Mouse (Mus musculus): ENCODE data around the gene Phf2. TPM values are rescaled to one million over a fixed set of nuclear protein-coding genes. Genes with fewer than 3 reads are reported as not detected.
"Not testable (repeated sequence)": the region's sequence is repeated elsewhere in the genome, so short reads cannot be mapped to it uniquely, and the experiment has no call there.

Phf2 gene
- total and polyA plus RNA-seq, 2 experiments from 2014 or later = 4.7 to 30.3 TPM

DNA sequence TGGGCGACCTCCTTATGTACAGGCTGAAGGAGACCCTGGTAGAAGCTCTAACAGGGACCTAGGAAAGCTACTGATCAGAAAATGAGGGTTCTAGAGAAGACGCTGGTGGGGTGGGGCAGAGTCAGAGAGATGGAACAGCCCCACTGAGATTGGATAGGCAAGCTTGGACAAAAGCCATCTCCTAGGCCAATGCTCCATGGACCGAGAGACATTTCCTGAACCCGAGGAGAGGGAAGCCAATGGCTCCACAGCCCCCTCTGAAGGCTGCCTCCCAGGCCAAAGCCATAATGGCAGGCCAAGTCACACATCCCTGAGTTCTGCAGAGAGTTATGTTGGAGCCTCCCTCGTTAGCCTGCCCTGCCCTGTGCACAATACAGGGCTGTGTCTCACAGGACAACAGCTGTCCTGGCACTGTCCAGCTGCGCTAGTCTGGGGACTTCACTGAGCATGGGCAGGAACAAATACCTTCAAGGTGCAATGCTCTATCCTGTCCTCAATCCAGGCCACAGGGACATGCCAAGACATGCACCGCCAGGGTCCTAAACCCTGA, 60.6 kb downstream of the Phf2 start:
- H3K27ac ChIP-seq (ENCODE audit: low read depth, low read length) = no peak overlapping the region
- no peaks in the 10 kb centered on the region for H3K27me3 ChIP-seq (ENCODE audit: insufficient read depth, low read length)
- no peak overlapping the region for H3K9ac ChIP-seq
- H3K4me2 ChIP-seq (ENCODE audit: low read depth) = no peak overlapping the region
- H3K9me3 ChIP-seq (ENCODE audit: low read length) = no peaks in the 10 kb centered on the region
- H3K4me1 ChIP-seq (ENCODE audit: insufficient read depth) = no peaks in the 10 kb centered on the region
- no peak for DNase-seq
- TF ChIP-seq CTCF (IDR thresholded peaks at IDR 0.05; ENCODE audit: low read depth) = no peak
- no peak for ATAC-seq
- H3K36me3 ChIP-seq (ENCODE audit: insufficient read depth) = peaks cover 46% of the 10 kb centered on the region
- no peak overlapping the region for H3K4me3 ChIP-seq (ENCODE audit: low read depth, low read length)
- WGBS = 78% methylated on average over 7 of the region's 7 CpGs

DNA sequence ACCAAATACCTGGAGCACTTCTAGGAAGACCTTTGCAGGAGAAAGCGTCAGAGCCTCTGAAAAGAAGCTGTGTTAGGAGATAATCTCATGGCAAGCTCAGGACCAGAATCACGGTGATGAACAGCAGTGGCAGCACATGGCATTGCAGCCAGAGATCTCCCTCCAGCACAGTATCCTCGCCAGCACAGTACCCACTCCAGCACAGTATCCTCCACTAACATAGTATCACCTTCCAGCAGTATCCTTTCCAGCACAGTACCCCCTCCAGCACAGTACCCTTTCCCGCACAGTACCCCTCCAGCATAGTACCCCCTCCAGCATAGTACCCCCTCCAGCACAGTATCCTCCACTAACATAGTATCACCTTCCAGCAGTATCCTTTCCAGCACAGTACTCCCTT, 61.3 kb downstream of the Phf2 start:
- ATAC-seq = peak; percentile 52
- H3K27ac ChIP-seq (ENCODE audit: low read depth, low read length); H3K9ac ChIP-seq; H3K4me2 ChIP-seq (ENCODE audit: low read depth); H3K4me3 ChIP-seq (ENCODE audit: low read depth, low read length); DNase-seq; H3K27me3 ChIP-seq (ENCODE audit: insufficient read depth, low read length); H3K4me1 ChIP-seq (ENCODE audit: insufficient read depth); H3K9me3 ChIP-seq (ENCODE audit: low read length): not testable (repeated sequence)
- H3K36me3 ChIP-seq (ENCODE audit: insufficient read depth) = peaks cover 44% of the 10 kb centered on the region
- WGBS = 81% methylated on average over 4 of the region's 4 CpGs
- peak; percentile 12; the same call in 1 of the 2 replicates for TF ChIP-seq CTCF (IDR thresholded peaks at IDR 0.05; ENCODE audit: low read depth)

DNA sequence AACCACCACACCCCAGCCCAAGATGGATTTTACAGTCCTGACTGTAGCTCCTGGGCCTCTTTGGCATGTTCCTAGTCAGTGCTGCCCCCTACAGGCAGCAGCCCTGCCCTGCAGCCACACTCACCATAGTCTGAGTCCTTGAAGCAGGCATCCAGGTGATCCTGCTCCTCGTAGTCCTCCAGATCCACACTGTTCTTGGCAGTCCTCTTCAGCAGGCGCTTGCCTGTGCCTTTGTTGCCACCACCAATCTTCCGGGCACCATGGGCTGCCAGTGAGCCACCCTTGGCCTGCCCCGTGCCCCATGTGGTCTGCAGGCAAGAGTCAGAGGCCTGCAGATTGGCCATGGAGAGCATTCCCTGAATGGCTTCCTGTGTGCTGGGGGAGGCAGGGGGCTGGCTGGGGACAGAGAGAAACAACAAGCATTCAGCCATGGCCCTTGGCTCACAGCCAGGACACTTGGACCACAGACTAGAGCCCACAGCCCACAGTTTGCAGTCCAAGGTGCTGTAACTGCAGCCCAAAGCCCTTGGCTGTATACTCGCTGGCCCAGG, 63.4 kb downstream of the Phf2 start:
- H3K36me3 ChIP-seq (ENCODE audit: insufficient read depth) = peaks cover 48% of the 10 kb centered on the region
- H3K9ac ChIP-seq = no peak overlapping the region
- no peak overlapping the region for H3K4me2 ChIP-seq (ENCODE audit: low read depth)
- H3K4me3 ChIP-seq (ENCODE audit: low read depth, low read length) = no peak overlapping the region
- peak; percentile 88 for TF ChIP-seq CTCF (IDR thresholded peaks at IDR 0.05; ENCODE audit: low read depth)
- H3K9me3 ChIP-seq (ENCODE audit: low read length) = no peaks in the 10 kb centered on the region
- no peak overlapping the region for H3K27ac ChIP-seq (ENCODE audit: low read depth, low read length)
- 57% methylated on average over 5 of the region's 5 CpGs for WGBS
- ATAC-seq = peak; percentile 54
- peak; percentile 76 for DNase-seq
- no peaks in the 10 kb centered on the region for H3K4me1 ChIP-seq (ENCODE audit: insufficient read depth)
- H3K27me3 ChIP-seq (ENCODE audit: insufficient read depth, low read length) = no peaks in the 10 kb centered on the region

DNA sequence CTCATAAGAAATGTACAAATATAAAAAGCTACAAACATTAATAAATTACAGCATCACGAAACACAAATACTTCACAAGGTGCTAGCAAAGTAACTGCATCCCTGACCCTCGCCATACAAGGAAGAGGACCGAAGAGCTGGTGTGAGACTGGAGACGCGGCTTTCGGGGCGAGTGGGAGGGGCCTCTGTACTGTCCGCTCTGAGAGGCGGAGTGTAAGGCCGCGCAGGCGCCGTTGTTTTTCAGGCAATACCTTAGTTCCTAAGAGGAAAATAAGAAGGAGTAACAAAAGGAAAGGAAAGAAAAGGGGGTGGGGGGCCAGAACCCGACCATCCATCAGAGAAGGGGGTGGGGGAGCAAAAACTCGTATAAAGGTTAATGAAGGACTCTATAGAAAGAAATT, 68.7 kb downstream of the Phf2 start:
- Histone ChIP-seq H3K4me3 (ENCODE audit: low read depth, low read length) (no peak overlapping the region), H3K4me2 (ENCODE audit: low read depth) (no peak overlapping the region), H3K4me1 (ENCODE audit: insufficient read depth) (no peaks in the 10 kb centered on the region), H3K9ac (no peak overlapping the region), H3K27ac (ENCODE audit: low read depth, low read length) (no peak overlapping the region), H3K27me3 (ENCODE audit: insufficient read depth, low read length) (no peaks in the 10 kb centered on the region), H3K36me3 (ENCODE audit: insufficient read depth) (peaks cover 39% of the 10 kb centered on the region), H3K9me3 (ENCODE audit: low read length) (no peaks in the 10 kb centered on the region)
- DNase-seq (no peak), ATAC-seq (no peak)
- WGBS = 43% methylated on average over 15 of the region's 15 CpGs
- no peak for TF ChIP-seq CTCF (IDR thresholded peaks at IDR 0.05; ENCODE audit: low read depth)

DNA sequence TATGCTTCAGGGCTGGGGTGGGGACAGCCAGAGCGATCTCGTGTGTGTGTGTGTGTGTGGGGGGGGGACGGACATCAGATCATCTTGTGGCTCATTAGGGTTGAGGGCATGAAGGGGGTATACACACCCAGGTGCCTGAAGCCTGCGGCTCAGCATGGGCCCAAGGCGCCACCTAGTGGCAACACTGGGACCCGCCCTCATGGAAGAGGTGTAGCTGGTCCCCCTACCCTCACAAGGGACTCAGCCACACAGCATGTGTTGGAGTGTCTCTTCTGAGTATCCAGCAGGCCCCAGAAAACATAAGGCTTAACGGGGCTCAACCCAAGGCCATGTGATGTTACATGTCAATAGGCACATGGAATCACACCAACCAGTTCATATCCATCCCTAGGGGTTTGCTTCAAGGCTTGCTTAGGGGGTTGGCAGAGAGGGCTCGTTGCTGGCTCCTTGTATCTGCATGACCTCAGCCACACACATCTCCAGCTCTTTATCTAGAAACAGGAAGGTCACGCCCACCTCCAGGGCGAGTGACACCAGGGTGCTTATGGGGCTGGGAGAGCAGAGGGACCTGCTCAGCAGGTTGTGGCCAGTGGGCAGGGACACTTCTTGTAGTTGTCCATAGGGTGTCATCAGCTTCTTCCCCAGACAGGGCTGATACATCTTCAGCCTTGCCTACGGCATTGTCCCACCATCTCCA, 69.9 kb downstream of the Phf2 start:
- DNase-seq = peak; percentile 83

DNA sequence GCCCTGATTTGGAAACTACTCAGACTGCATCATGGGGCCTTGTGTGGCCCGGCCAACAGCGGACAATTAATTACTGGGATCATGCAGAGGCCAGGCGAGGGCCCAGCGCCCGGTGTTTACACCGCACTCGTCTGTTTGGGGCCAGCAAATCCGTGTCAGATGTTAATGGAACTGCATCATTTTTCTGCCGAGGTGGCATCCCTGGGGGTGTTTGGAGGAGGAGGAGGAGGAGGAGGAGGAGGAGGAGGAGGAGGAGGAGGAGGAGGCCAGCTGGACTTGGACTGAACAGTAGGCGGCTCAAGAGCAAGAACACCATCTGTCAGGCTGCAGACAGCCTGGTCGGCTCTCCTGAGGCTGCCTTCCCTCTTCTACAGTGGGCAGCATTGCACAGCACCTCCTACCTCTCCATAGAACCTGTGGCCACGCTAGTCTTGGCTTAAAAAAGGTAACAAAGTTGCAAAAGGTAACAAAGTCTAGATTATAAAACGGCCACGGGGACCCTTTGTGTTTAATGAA, 72.6 kb downstream of the Phf2 start:
- WGBS = 39% methylated on average over 14 of the region's 14 CpGs
- no peaks in the 10 kb centered on the region for H3K9me3 ChIP-seq (ENCODE audit: low read length)
- H3K36me3 ChIP-seq (ENCODE audit: insufficient read depth) = peaks cover 13% of the 10 kb centered on the region
- TF ChIP-seq CTCF (IDR thresholded peaks at IDR 0.05; ENCODE audit: low read depth) = no peak
- no peaks in the 10 kb centered on the region for H3K4me1 ChIP-seq (ENCODE audit: insufficient read depth)
- H3K4me2 ChIP-seq (ENCODE audit: low read depth) = no peak overlapping the region
- H3K27me3 ChIP-seq (ENCODE audit: insufficient read depth, low read length) = no peaks in the 10 kb centered on the region
- no peak overlapping the region for H3K4me3 ChIP-seq (ENCODE audit: low read depth, low read length)
- DNase-seq (no peak), ATAC-seq (peak; percentile 36; the same call in 1 of the 2 replicates)
- no peak overlapping the region for H3K9ac ChIP-seq
- no peak overlapping the region for H3K27ac ChIP-seq (ENCODE audit: low read depth, low read length)

More for the DNA sequence above, 69.9 kb downstream of the Phf2 start:
- no peaks in the 10 kb centered on the region for H3K27me3 ChIP-seq (ENCODE audit: insufficient read depth, low read length)
- WGBS = 34% methylated on average over 11 of the region's 11 CpGs
- no peak overlapping the region for H3K27ac ChIP-seq (ENCODE audit: low read depth, low read length)
- H3K9ac ChIP-seq = no peak overlapping the region
- peak; percentile 84 for ATAC-seq
- H3K9me3 ChIP-seq (ENCODE audit: low read length) = no peaks in the 10 kb centered on the region
- peaks cover 37% of the 10 kb centered on the region for H3K36me3 ChIP-seq (ENCODE audit: insufficient read depth)
- no peaks in the 10 kb centered on the region for H3K4me1 ChIP-seq (ENCODE audit: insufficient read depth)
- no peak overlapping the region for H3K4me3 ChIP-seq (ENCODE audit: low read depth, low read length)
- peak; percentile 96 for TF ChIP-seq CTCF (IDR thresholded peaks at IDR 0.05; ENCODE audit: low read depth)
- H3K4me2 ChIP-seq (ENCODE audit: low read depth) = no peak overlapping the region

DNA sequence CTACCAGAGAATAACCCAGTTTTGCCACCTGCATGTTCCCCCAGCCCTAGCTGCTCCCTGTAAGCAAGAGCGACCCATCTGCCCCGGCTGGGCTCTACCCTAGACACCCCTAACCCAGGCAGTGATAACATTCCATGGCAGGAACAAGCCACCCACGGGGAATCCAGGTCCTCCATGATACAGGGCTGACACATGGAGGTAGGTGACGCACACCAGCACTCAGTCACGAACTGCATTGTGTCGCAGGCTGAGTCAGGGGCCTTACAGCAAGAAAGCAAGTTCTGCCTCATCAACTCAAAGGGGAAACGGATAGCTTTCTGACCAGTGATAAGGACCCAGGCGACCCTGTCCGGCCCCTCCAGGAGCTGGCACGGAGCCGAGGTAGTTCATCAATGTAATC, 74.0 kb downstream of the Phf2 start:
- Histone ChIP-seq H3K27ac (ENCODE audit: low read depth, low read length) (no peak overlapping the region), H3K36me3 (ENCODE audit: insufficient read depth) (peaks cover 1% of the 10 kb centered on the region; the same call in 1 of the 2 replicates), H3K9ac (no peak overlapping the region), H3K9me3 (ENCODE audit: low read length) (no peaks in the 10 kb centered on the region), H3K27me3 (ENCODE audit: insufficient read depth, low read length) (no peaks in the 10 kb centered on the region), H3K4me1 (ENCODE audit: insufficient read depth) (no peaks in the 10 kb centered on the region), H3K4me2 (ENCODE audit: low read depth) (no peak overlapping the region), H3K4me3 (ENCODE audit: low read depth, low read length) (no peak overlapping the region)
- DNase-seq (no peak), ATAC-seq (no peak)
- WGBS = 83% methylated on average over 11 of the region's 11 CpGs
- no peak for TF ChIP-seq CTCF (IDR thresholded peaks at IDR 0.05; ENCODE audit: low read depth)

Measured in forebrain, postnatal 0 days (tissue).